Mouse (Mus musculus) intestine, embryonic 16.5 days (tissue): ENCODE data around the gene Rnaseh2a. TPM values are rescaled to one million over a fixed set of nuclear protein-coding genes. Genes with fewer than 3 reads are reported as not detected.
A peak's percentile ranks its signal among the peaks of the same experiment; 100 is the strongest.
"Not testable (repeated sequence)": the region's sequence is repeated elsewhere in the genome, so short reads cannot be mapped to it uniquely, and the experiment has no call there.

Experiments used
- ATAC-seq: fragments of 200-750 bp; cut with Nextera tagmentation; 2 replicates; pipeline ENCODE4 v1.8.0; 2017; ENCODE audit warnings: moderate TSS enrichment, moderate library complexity
- H3K27ac ChIP-seq: fragments of 300-500 bp; sonication (generic); 2 replicates; pipeline ENCODE4 v1.5.1; 2014; ENCODE audit warnings: mild to moderate bottlenecking, low read length
- H3K27me3 ChIP-seq: fragments of 300-500 bp; sonication (generic); replicated peaks from 2 replicates; pipeline ENCODE4 v1.6.1; 2014; ENCODE audit warnings: low read length, control low read depth, mixed read lengths; ENCODE audit not compliant: control insufficient read depth, insufficient read depth
- H3K36me3 ChIP-seq: fragments of 300-500 bp; sonication (generic); 2 replicates; pipeline ENCODE4 v1.6.1; 2014; ENCODE audit warnings: low read length, control low read depth; ENCODE audit not compliant: control insufficient read depth, insufficient read depth
- H3K4me1 ChIP-seq: fragments of 300-500 bp; sonication (generic); 2 replicates; pipeline ENCODE4 v1.6.1; 2014; ENCODE audit warnings: low read length, control low read depth, mixed read lengths; ENCODE audit not compliant: control insufficient read depth, insufficient read depth
- H3K4me2 ChIP-seq: fragments of 300-500 bp; sonication (generic); 2 replicates; pipeline ENCODE4 v1.6.1; 2014; ENCODE audit warnings: low read depth, low read length, control low read depth
- H3K4me3 ChIP-seq: fragments of 300-500 bp; sonication (generic); 2 replicates; pipeline ENCODE4 v1.5.1; 2014; ENCODE audit warnings: mild to moderate bottlenecking, low read length
- H3K9ac ChIP-seq: fragments of 300-500 bp; sonication (generic); 2 replicates; pipeline ENCODE4 v1.6.1; 2014; ENCODE audit warnings: low read depth, low read length
- H3K9me3 ChIP-seq: fragments of 300-500 bp; sonication (generic); 2 replicates; pipeline ENCODE4 v1.6.1; 2016; ENCODE audit warnings: low read length, control low read depth; ENCODE audit not compliant: control insufficient read depth
- WGBS: fragments of 180-500 bp; shearing (Covaris S2); extraction: QIAGEN DNeasy Blood & Tissue Kit; methylation state at CpG from one replicate; pipeline ENCODE4 v1.1.7; 2014; 5-methylcytosine and 5-hydroxymethylcytosine counted together
- polyA plus RNA-seq: library from polyadenylated mRNA; unstranded; fragments of >200 nt; fragmentation: Nextera tagmentation; extraction: Ambion mirVana; gene quantifications from 2 replicates; pipeline ENCODE4 v1.2.1, GENCODE M21; 2015

Rnaseh2a gene
- polyA plus RNA-seq, 1 experiment from 2014 or later: 120 TPM

DNA sequence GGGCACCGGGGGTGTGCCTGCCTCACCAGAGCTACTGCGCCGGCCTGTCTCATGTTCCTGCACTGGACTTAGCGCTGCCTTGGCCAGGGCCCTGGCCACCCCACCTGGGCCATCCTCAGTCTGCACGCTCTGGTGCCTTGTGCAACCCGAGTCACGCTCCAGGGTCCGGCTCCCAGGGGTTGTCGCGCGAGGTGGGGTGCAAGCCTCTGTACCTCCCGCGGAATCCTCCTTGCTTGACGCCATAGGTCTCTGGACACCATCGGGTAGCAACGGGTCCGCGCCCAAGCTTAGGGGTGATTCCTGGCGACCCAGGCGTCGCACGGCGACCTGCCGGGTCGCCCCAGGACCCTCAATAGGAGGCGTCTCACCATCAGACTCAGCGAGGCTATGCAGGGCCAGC lies 57.2 kb downstream of the Rnaseh2a start:
- H3K27ac ChIP-seq: no peak overlapping the region
- ATAC-seq: no peak
- peak overlapping the region; percentile 87 for H3K4me2 ChIP-seq
- peaks cover 4% of the 10 kb centered on the region; the same call in 1 of the 2 replicates for H3K9me3 ChIP-seq
- whole genome bisulfite sequencing: 26% methylated on average over 27 of the region's 27 CpGs
- H3K9ac ChIP-seq: peak overlapping the region; percentile 64
- H3K4me1 ChIP-seq: peaks cover 11% of the 10 kb centered on the region; the same call in 1 of the 2 replicates
- H3K36me3 ChIP-seq: no peaks in the 10 kb centered on the region
- H3K27me3 ChIP-seq: peaks cover 25% of the 10 kb centered on the region
- H3K4me3 ChIP-seq: peak overlapping the region; percentile 53

DNA sequence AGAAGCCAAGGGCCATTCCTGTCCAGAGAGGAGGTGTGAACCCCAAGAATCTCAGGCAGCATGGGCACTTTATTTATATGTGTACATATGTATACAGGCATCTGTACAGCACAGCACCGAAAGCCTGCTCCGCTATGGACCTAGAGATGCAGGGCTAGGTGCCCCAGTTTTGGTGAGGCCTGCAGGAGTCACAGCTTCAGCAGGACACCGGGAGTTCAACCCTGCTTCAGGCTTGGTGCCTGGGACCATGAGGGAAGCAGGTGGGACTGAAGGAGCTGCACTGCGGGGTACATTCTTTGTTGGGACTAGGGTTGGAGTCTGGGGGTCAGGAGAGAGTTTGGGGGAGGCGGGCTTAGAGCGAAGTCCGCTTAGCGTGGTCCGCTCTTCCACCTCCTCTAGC lies 57.7 kb downstream of the Rnaseh2a start:
- H3K9me3 ChIP-seq: peaks cover 4% of the 10 kb centered on the region; the same call in 1 of the 2 replicates
- WGBS: 88% methylated on average over 9 of the region's 9 CpGs
- no peaks in the 10 kb centered on the region for H3K36me3 ChIP-seq
- H3K4me1 ChIP-seq: peaks cover 11% of the 10 kb centered on the region; the same call in 1 of the 2 replicates
- no peak overlapping the region for H3K27ac ChIP-seq
- H3K9ac ChIP-seq: no peak overlapping the region
- peaks cover 25% of the 10 kb centered on the region for H3K27me3 ChIP-seq
- no peak for ATAC-seq
- no peak overlapping the region for H3K4me3 ChIP-seq
- H3K4me2 ChIP-seq: no peak overlapping the region

DNA sequence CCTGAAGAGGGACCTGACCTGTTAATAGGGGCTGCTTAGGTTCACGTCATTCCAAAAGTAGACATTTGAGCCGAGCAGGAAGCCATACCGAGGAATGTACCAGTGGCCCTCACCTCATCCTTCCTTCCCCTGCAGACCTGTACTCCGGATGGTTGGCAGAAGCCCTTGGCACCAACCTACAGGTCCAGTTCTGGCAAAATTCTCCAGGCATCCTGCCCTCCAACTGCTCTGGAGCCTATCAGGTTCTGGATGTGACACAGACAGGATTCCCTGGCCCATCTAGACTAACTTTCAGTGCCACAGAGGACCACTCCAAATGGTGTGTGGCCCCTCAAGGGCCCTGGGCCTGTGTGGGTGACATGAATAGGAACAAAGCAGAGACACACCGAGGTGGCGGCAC lies 59.0 kb downstream of the Rnaseh2a start:
- Histone ChIP-seq H3K4me2 (no peak overlapping the region), H3K9ac (no peak overlapping the region), H3K36me3 (no peaks in the 10 kb centered on the region), H3K4me3 (no peak overlapping the region), H3K27me3 (peaks cover 23% of the 10 kb centered on the region), H3K27ac (no peak overlapping the region), H3K9me3 (peaks cover 4% of the 10 kb centered on the region; the same call in 1 of the 2 replicates), H3K4me1 (peaks cover 11% of the 10 kb centered on the region; the same call in 1 of the 2 replicates)
- 87% methylated on average over 6 of the region's 6 CpGs for WGBS
- no peak for ATAC-seq

DNA sequence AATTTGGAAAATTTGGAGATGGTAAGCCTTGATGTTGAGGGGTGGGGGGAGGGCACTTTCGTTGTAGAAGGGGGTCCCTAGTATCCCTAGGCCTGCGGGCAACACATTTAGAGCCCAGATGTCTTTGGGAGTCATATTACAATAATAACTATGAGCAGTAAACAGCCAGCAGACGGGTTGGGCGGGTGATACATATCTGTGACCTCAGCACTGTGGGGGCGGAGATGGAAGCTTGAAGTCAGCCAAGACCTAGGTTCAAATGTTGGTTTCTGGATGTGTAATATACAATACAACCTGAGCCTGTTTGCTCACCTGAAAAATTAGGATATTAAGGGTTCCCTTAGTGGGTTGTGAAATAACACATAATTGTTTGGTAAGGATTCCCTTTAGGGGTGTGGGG lies 59.6 kb downstream of the Rnaseh2a start:
- H3K4me2 ChIP-seq: no peak overlapping the region
- H3K9ac ChIP-seq: no peak overlapping the region
- H3K9me3 ChIP-seq: peaks cover 4% of the 10 kb centered on the region; the same call in 1 of the 2 replicates
- 69% methylated on average over 5 of the region's 5 CpGs for WGBS
- H3K36me3 ChIP-seq: no peaks in the 10 kb centered on the region
- peaks cover 11% of the 10 kb centered on the region; the same call in 1 of the 2 replicates for H3K4me1 ChIP-seq
- H3K27me3 ChIP-seq: peaks cover 23% of the 10 kb centered on the region
- no peak overlapping the region for H3K27ac ChIP-seq
- no peak for ATAC-seq
- no peak overlapping the region for H3K4me3 ChIP-seq

DNA sequence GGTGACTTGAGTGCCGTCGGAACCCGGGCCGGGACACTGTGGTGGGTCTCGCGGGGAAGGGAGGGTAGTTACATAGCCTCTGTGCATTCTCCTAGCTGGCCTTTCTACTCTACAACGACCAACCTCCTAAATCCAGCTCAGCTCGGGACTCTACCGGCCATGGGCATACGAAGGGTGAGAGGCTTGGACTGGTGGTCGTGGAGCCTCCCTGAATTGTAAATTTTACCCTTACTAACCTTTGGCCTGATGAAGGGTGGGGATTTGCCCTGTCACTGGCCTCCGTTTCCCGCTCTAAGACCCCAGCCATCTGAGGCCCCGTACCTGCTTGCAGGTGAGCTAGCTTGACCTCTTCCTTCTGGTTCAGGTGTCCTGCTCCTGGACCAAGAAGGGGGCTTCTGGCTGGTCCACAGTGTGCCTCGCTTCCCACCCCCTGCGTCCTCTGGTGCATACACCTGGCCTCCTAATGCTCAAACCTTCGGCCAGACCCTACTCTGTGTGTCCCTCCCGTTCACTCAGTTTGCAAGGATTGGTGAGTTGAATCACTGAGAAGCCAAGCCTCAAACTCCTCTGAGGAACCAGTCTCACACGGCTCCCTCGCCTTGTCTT lies 60.3 kb downstream of the Rnaseh2a start:
- Histone ChIP-seq H3K36me3 (no peaks in the 10 kb centered on the region), H3K4me3 (peak overlapping the region; percentile 66), H3K9me3 (peaks cover 4% of the 10 kb centered on the region; the same call in 1 of the 2 replicates), H3K27me3 (peaks cover 23% of the 10 kb centered on the region), H3K4me1 (peaks cover 11% of the 10 kb centered on the region; the same call in 1 of the 2 replicates), H3K9ac (peak overlapping the region; percentile 73), H3K27ac (no peak overlapping the region), H3K4me2 (peak overlapping the region; percentile 93)
- no peak for ATAC-seq
- 51% methylated on average over 20 of the region's 20 CpGs for WGBS

DNA sequence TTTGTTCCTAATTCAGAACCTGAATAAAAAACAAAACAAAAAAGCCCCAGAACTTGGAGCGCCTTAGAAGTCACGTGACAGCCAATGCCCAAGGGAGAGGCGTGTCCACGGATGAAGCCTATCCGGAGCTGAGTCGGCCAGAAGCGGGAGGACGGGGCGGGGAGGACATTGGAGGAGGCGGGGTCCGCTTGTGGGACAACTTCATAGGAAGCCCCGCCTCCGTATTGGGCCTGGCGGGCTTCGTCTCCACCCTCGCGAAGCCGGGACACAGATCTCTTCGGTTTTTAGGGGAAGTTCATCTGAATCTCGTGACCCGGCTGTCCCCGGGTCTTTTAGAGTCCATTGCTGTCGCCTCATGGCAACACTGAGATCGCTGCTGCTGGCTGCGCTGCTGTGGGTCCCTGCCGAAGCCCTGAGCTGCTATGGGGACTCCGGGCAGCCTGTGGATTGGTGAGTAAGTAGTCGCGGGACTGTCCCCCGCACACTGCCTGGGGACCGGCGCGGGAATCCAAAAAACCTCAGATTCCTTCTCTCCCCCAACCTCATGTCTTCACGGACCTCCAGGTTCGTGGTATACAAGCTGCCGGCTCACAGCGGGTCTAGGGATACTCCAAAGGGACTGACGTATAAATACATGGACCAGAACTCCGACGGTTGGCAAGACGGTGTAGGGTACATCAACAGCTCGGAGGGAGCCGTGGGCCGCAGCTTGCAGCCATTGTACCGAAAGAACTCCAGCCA lies 61.0 kb downstream of the Rnaseh2a start, which contains the start of gene Dnase2a:
Gene Dnase2a (plus strand): TSS at position 140 of the 741 bp plus-strand sequence.
- peak; percentile 91 for ATAC-seq
- Histone ChIP-seq H3K9ac (peak within 1 kb of the TSS; percentile 73), H3K27me3 (peaks cover 23% of the 10 kb centered on the region), H3K4me1 (peaks cover 11% of the 10 kb centered on the region; the same call in 1 of the 2 replicates), H3K9me3 (no peaks in the 10 kb centered on the region), H3K27ac (no peak within 1 kb of the TSS), H3K4me2 (peak within 1 kb of the TSS; percentile 93), H3K36me3 (no peaks in the 10 kb centered on the region), H3K4me3 (peak within 1 kb of the TSS; percentile 66)
- 1% methylated on average over 45 of the region's 45 CpGs for WGBS

DNA sequence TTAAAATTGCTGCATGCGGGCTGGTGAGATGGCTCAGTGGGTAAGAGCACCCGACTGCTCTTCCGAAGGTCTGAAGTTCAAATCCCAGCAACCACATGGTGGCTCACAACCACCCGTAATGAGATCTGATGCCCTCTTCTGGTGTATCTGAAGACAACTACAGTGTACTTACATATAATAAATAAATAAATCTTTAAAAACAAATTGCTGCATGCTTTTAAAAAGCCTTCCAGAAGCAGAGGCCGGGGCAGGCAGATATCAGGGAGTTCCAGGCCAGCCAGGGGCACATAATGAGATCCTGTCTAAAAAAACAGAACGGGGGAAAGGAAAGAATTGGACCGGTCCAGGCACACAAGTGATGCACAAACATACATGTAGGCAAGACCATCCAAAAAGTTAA lies 61.6 kb downstream of the Rnaseh2a start:
- Histone ChIP-seq H3K4me3 (peak overlapping the region; percentile 66), H3K4me2 (peak overlapping the region; percentile 93), H3K9ac (0 out of 2 replicates have a peak overlapping the region, but pooled peaks have one; percentile 40), H3K27me3 (peaks cover 20% of the 10 kb centered on the region)
- not testable (repeated sequence) for H3K36me3 ChIP-seq, H3K9me3 ChIP-seq, H3K4me1 ChIP-seq, ATAC-seq, H3K27ac ChIP-seq
- 22% methylated on average over 7 of the region's 7 CpGs for WGBS

DNA sequence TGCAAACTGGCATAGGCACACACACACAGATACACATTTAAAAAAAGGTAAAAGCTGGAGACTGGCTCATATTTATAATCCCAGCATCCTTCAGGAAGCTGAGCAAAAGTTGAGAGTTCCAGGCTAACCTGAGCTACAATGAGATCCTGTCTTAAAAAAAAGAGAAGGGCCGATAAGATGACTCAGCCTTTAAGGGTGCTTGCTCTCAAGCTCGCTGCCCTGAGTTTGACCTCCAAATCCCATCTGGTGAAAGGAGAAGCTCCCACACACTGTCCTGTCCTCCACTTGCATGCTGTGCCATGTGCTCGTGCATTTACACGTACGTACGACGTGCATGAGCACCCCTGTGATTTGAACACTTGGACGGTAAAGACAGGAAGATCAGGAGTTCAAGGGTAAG lies 62.1 kb downstream of the Rnaseh2a start:
- no peak overlapping the region for H3K4me3 ChIP-seq
- no peak overlapping the region for H3K27ac ChIP-seq
- WGBS: 78% methylated on average over 8 of the region's 8 CpGs

DNA sequence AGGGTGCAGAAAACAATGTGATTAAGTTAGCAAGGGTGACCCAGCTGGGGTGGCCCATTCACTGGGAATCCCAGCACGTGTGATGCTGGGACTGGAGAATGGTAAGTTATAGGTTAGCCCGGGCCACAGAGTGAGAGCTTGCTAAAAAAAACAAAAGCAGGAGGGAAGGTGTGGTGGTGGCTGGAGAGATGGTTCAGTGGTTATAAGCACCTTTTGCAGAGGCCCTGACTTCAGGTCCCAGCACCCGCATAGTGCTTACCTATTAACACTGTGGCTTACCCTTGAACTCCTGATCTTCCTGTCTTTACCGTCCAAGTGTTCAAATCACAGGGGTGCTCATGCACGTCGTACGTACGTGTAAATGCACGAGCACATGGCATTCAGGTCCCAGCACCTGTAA lies 62.5 kb downstream of the Rnaseh2a start:
- ATAC-seq: no peak
- WGBS: 91% methylated on average over 9 of the region's 9 CpGs

More for the DNA sequence above, 62.1 kb downstream of the Rnaseh2a start:
- Histone ChIP-seq H3K4me1 (peaks cover 5% of the 10 kb centered on the region; the same call in 1 of the 2 replicates), H3K9ac (no peak overlapping the region), H3K27me3 (peaks cover 15% of the 10 kb centered on the region), H3K9me3 (no peaks in the 10 kb centered on the region), H3K36me3 (no peaks in the 10 kb centered on the region), H3K4me2 (no peak overlapping the region)
- ATAC-seq: no peak

More for the DNA sequence above, 62.5 kb downstream of the Rnaseh2a start:
- peaks cover 11% of the 10 kb centered on the region for H3K27me3 ChIP-seq
- H3K4me3 ChIP-seq: no peak overlapping the region
- no peaks in the 10 kb centered on the region for H3K9me3 ChIP-seq
- H3K27ac ChIP-seq: no peak overlapping the region
- H3K9ac ChIP-seq: no peak overlapping the region
- peaks cover 5% of the 10 kb centered on the region; the same call in 1 of the 2 replicates for H3K4me1 ChIP-seq
- no peak overlapping the region for H3K4me2 ChIP-seq
- no peaks in the 10 kb centered on the region for H3K36me3 ChIP-seq
